Mouse (Mus musculus) layer of hippocampus, adult 2 months (tissue): ENCODE data around the gene Scap. TPM values are rescaled to one million over a fixed set of nuclear protein-coding genes. Genes with fewer than 3 reads are reported as not detected.

Experiments used
- DNase-seq, 2 experiments: peaks; one replicate each; pipeline ENCODE4 v3.0.0; 2022; ENCODE audit warnings: low spot score in 2 of 2
- H3K27ac ChIP-seq: fragments of 200-600 bp; 2 replicates; pipeline ENCODE4 v1.8.1; 2022
- H3K4me3 ChIP-seq: fragments of 200-600 bp; 2 replicates; pipeline ENCODE4 v1.8.1; 2022; ENCODE audit warnings: mild to moderate bottlenecking
- CTCF ChIP-seq: fragments of 200-600 bp; conservative IDR thresholded peaks from 2 replicates; pipeline ENCODE4 v1.8.1; 2022; ENCODE audit warnings: antibody characterized with exemption, mild to moderate bottlenecking, moderate library complexity
- total RNA-seq, 2 experiments: library from RNA; stranded (reverse); gene quantifications; 2 replicates each; pipeline ENCODE4 v1.2.3; 2021

Gene Scap
- total RNA-seq, 2 experiments from 2014 or later, result 93.4 to 95.0 TPM

GRCm38 (mm10) chr9:110342008-110342407 is 8.9 kb downstream of the Scap start:
- Histone ChIP-seq H3K27ac (no peak overlapping the region), H3K4me3 (no peak overlapping the region)
- no peak for DNase-seq
- no peak for TF ChIP-seq CTCF

- no peak for TF ChIP-seq CTCF
- Histone ChIP-seq H3K4me3 (no peak overlapping the region), H3K27ac (no peak overlapping the region)
- DNase-seq, result no peak
These were observed 10.7 kb downstream of the Scap start for GRCm38 (mm10) chr9:110343805-110344204.

GRCm38 (mm10) chr9:110345057-110345739 is 12.1 kb downstream of the Scap start:
- no peak overlapping the region for H3K4me3 ChIP-seq
- DNase-seq, result no peak
- TF ChIP-seq CTCF, result no peak
- no peak overlapping the region for H3K27ac ChIP-seq

GRCm38 (mm10) chr9:110348899-110349298 is 15.8 kb downstream of the Scap start:
- no peak for DNase-seq
- H3K27ac ChIP-seq, result no peak overlapping the region; the same call in 1 of the 2 replicates
- TF ChIP-seq CTCF, result no peak
- H3K4me3 ChIP-seq, result no peak overlapping the region

- Histone ChIP-seq H3K4me3 (no peak overlapping the region), H3K27ac (peak overlapping the region; percentile 25; the same call in 1 of the 2 replicates)
- no peak for DNase-seq
- TF ChIP-seq CTCF, result no peak
These were observed 17.1 kb downstream of the Scap start for GRCm38 (mm10) chr9:110350188-110350587.

- peak overlapping the region; percentile 25; the same call in 1 of the 2 replicates for H3K27ac ChIP-seq
- no peak overlapping the region for H3K4me3 ChIP-seq
- DNase-seq, result no peak
- no peak for TF ChIP-seq CTCF
These were observed 17.5 kb downstream of the Scap start for GRCm38 (mm10) chr9:110350612-110351011.

GRCm38 (mm10) chr9:110351350-110351749 is 18.3 kb downstream of the Scap start:
- DNase-seq, result no peak
- peak overlapping the region; percentile 29; the same call in 1 of the 2 replicates for H3K27ac ChIP-seq
- H3K4me3 ChIP-seq, result no peak overlapping the region
- no peak for TF ChIP-seq CTCF

- no peak for DNase-seq
- no peak overlapping the region for H3K4me3 ChIP-seq
- no peak for TF ChIP-seq CTCF
- peak overlapping the region; percentile 29; the same call in 1 of the 2 replicates for H3K27ac ChIP-seq
These were observed 19.0 kb downstream of the Scap start for GRCm38 (mm10) chr9:110351932-110352632.

- no peak overlapping the region for H3K4me3 ChIP-seq
- H3K27ac ChIP-seq, result no peak overlapping the region
- DNase-seq, result no peak
- no peak for TF ChIP-seq CTCF
These were observed 25.3 kb downstream of the Scap start for GRCm38 (mm10) chr9:110358341-110358740.

GRCm38 (mm10) chr9:110361299-110361698 is 28.2 kb downstream of the Scap start:
- Histone ChIP-seq H3K27ac (no peak overlapping the region), H3K4me3 (no peak overlapping the region)
- no peak for TF ChIP-seq CTCF
- no peak for DNase-seq

GRCm38 (mm10) chr9:110362337-110362736 is 29.2 kb downstream of the Scap start:
- no peak overlapping the region for H3K27ac ChIP-seq
- no peak for DNase-seq
- TF ChIP-seq CTCF, result no peak
- no peak overlapping the region for H3K4me3 ChIP-seq

GRCm38 (mm10) chr9:110366746-110367145 is 33.7 kb downstream of the Scap start:
- H3K27ac ChIP-seq, result no peak overlapping the region; the same call in 1 of the 2 replicates
- no peak for DNase-seq
- no peak overlapping the region for H3K4me3 ChIP-seq
- no peak for TF ChIP-seq CTCF

GRCm38 (mm10) chr9:110369860-110370259 is 36.8 kb downstream of the Scap start:
- Histone ChIP-seq H3K27ac (no peak overlapping the region), H3K4me3 (no peak overlapping the region)
- no peak for DNase-seq
- no peak for TF ChIP-seq CTCF

GRCm38 (mm10) chr9:110373871-110374270 is 40.8 kb downstream of the Scap start:
- TF ChIP-seq CTCF, result no peak
- no peak for DNase-seq

More at GRCm38 (mm10) chr9:110373871-110374270, 40.8 kb downstream of the Scap start:
- no peak overlapping the region for H3K4me3 ChIP-seq
- H3K27ac ChIP-seq, result no peak overlapping the region
